Mouse (Mus musculus) intestine, postnatal 0 days (tissue): ENCODE measurements at regions not wholly inside any gene's neighbourhood (a gene's known extent, or its start where the extent isn't known, plus 50 kb on each side); places are given as distances from the start of the nearest gene placed in this dataset.

Experiments
- ATAC-seq: fragments of 200-750 bp; cut with Nextera tagmentation; 2 replicates; pipeline ENCODE4 v1.8.0; 2017; ENCODE audit warnings: mild to moderate bottlenecking, moderate TSS enrichment, moderate library complexity
- H3K27ac ChIP-seq: fragments of 300-500 bp; sonication (generic); 2 replicates; pipeline ENCODE4 v1.5.1; 2014; ENCODE audit warnings: mild to moderate bottlenecking, low read depth, low read length, moderate library complexity
- H3K27me3 ChIP-seq: fragments of 300-500 bp; sonication (generic); replicated peaks from 2 replicates; pipeline ENCODE4 v1.6.1; 2014; ENCODE audit warnings: low read length, mixed read lengths; ENCODE audit not compliant: control insufficient read depth, insufficient read depth
- H3K36me3 ChIP-seq: fragments of 300-500 bp; sonication (generic); 2 replicates; pipeline ENCODE4 v1.6.1; 2014; ENCODE audit warnings: mild to moderate bottlenecking, moderate library complexity; ENCODE audit not compliant: control insufficient read depth, insufficient read depth
- H3K4me1 ChIP-seq: fragments of 300-500 bp; sonication (generic); replicated peaks from 2 replicates; pipeline ENCODE4 v1.6.1; 2014; ENCODE audit warnings: antibody characterized with exemption, low read length, mixed read lengths; ENCODE audit not compliant: control insufficient read depth, insufficient read depth
- H3K4me2 ChIP-seq: fragments of 300-500 bp; sonication (generic); replicated peaks from 2 replicates; pipeline ENCODE4 v1.6.1; 2014; ENCODE audit warnings: low read depth, mild to moderate bottlenecking, moderate library complexity
- H3K4me3 ChIP-seq: fragments of 300-500 bp; sonication (generic); 2 replicates; pipeline ENCODE4 v1.5.1; 2014; ENCODE audit warnings: low read depth, low read length
- H3K9ac ChIP-seq: fragments of 300-500 bp; sonication (generic); 2 replicates; pipeline ENCODE4 v1.6.1; 2014; ENCODE audit warnings: mild to moderate bottlenecking, low read depth, low read length
- H3K9me3 ChIP-seq: fragments of 300-500 bp; sonication (generic); 2 replicates; pipeline ENCODE4 v1.6.1; 2016; ENCODE audit warnings: mixed run types; ENCODE audit not compliant: control insufficient read depth
- CTCF ChIP-seq: sonication (generic); IDR thresholded peaks from 2 replicates; pipeline ENCODE4 v1.5.1; 2016; ENCODE audit warnings: low read depth, mild to moderate bottlenecking, control low read depth, antibody characterized with exemption, moderate library complexity
- WGBS: fragments of 180-500 bp; shearing (Covaris S2); extraction: QIAGEN DNeasy Blood & Tissue Kit; methylation state at CpG from one replicate; pipeline ENCODE4 v1.1.7; 2014; 5-methylcytosine and 5-hydroxymethylcytosine counted together

- no peak overlapping the region for H3K4me2 ChIP-seq
- no peak for TF ChIP-seq CTCF
- no peaks in the 10 kb centered on the region for H3K4me1 ChIP-seq
- H3K9me3 ChIP-seq = no peaks in the 10 kb centered on the region
- no peaks in the 10 kb centered on the region for H3K27me3 ChIP-seq
- H3K36me3 ChIP-seq = no peaks in the 10 kb centered on the region
- 63% methylated on average over 3 of the region's 3 CpGs for WGBS
- H3K27ac ChIP-seq = no peak overlapping the region
- no peak overlapping the region for H3K9ac ChIP-seq
- no peak overlapping the region for H3K4me3 ChIP-seq
- no peak for ATAC-seq
Measured at GRCm38 (mm10) chr19:36238536-36238935, 109.6 kb upstream of the Pcgf5 start.

DNA sequence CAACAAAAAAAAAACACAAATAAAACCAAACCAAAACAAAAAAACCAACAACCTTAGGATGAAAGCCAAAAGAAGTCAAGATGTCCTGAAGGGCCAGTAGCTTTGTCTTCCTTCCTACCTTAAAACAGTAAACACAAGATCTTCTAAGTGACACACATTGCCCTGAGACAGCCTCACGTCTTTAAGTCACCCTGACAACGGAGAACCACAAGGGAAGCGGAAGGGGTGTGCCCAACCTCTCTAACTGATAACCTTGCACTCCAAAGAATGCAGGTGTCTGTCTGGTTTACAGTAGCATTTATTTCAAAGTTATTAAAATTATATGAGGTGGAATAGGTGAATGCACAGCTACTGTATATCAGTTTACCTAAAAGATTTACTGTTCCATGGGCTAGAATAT lies 105.7 kb upstream of the Pcgf5 start:
- ATAC-seq = no peak
- 78% methylated on average over 3 of the region's 3 CpGs for WGBS
- no peaks in the 10 kb centered on the region for H3K27me3 ChIP-seq
- no peak overlapping the region for H3K4me3 ChIP-seq
- H3K27ac ChIP-seq = no peak overlapping the region
- no peak overlapping the region for H3K4me2 ChIP-seq
- H3K9ac ChIP-seq = no peak overlapping the region
- H3K36me3 ChIP-seq = no peaks in the 10 kb centered on the region
- TF ChIP-seq CTCF = no peak
- H3K4me1 ChIP-seq = no peaks in the 10 kb centered on the region
- no peaks in the 10 kb centered on the region for H3K9me3 ChIP-seq

GRCm38 (mm10) chr19:36242946-36243345 lies 105.2 kb upstream of the Pcgf5 start:
- 53% methylated on average over 5 of the region's 5 CpGs for WGBS
- ATAC-seq = no peak

DNA sequence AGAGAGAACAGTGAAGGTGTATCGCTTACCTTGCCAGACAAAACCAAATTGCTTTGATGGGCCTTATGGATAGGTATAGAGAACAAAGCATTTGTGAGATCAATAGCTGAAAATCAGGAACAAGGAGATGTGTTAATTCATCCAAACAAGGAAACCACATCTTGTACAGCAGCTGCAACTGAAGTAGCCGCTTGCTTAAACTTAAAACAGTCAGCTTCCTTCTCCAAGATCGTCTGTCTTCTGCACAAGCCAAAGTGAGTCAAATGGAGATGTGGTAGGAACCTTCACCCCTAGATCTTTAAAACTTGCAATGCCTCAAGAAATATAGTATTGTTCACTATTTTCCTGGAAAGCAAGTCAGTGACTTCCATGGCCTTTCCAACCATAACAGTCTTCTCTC lies 95.6 kb upstream of the Pcgf5 start:
- WGBS = 83% methylated on average over 3 of the region's 3 CpGs
- Histone ChIP-seq H3K4me3 (no peak overlapping the region), H3K27me3 (no peaks in the 10 kb centered on the region), H3K27ac (no peak overlapping the region), H3K36me3 (no peaks in the 10 kb centered on the region), H3K4me1 (no peaks in the 10 kb centered on the region), H3K9ac (no peak overlapping the region), H3K9me3 (no peaks in the 10 kb centered on the region), H3K4me2 (no peak overlapping the region)
- ATAC-seq = no peak
- TF ChIP-seq CTCF = no peak

More at GRCm38 (mm10) chr19:36242946-36243345, 105.2 kb upstream of the Pcgf5 start:
- H3K4me3 ChIP-seq = no peak overlapping the region
- no peaks in the 10 kb centered on the region for H3K36me3 ChIP-seq
- no peaks in the 10 kb centered on the region for H3K27me3 ChIP-seq
- H3K4me1 ChIP-seq = no peaks in the 10 kb centered on the region
- H3K9ac ChIP-seq = no peak overlapping the region
- H3K9me3 ChIP-seq = no peaks in the 10 kb centered on the region
- TF ChIP-seq CTCF = no peak
- no peak overlapping the region for H3K27ac ChIP-seq
- no peak overlapping the region for H3K4me2 ChIP-seq

DNA sequence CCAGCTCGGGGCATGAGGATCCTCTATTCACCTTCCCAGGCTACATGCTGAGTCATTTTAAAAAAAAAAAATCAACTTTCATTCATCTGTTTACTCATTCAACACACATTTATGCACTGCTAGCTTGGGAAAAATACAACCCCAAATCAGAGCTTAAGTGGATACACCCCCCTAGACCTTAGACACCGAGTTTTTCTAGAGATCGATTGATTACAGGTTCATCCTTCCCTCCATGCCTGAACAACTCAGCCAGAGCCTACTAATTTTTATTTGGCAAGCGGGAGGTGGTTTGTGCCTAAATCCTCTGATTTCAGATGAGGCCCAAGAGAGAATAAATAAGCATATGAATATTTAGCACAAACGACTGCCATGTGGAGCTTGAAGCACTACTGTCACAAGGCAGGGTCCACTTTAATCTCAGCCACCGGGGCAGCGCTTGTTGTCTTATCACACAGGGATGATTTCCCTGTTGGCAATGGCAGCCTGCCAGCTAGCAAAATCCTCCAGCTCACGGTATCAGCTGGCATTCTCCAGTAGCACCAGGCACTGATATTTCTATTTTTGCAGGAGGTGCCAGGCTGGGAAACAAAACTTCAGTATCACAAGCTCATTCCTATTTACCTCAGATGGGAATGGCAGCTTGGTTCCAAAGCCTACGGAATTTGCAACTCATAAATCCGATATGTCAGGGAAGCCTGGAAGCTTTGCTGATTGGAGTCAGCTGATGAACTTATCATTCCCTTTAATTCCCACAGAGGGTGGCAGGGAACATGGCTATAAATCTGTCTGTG lies 90.2 kb upstream of the Pcgf5 start:
- Histone ChIP-seq H3K9ac (no peak overlapping the region), H3K27me3 (no peaks in the 10 kb centered on the region), H3K27ac (no peak overlapping the region), H3K4me3 (no peak overlapping the region), H3K36me3 (no peaks in the 10 kb centered on the region), H3K9me3 (no peaks in the 10 kb centered on the region), H3K4me1 (no peaks in the 10 kb centered on the region), H3K4me2 (no peak overlapping the region)
- no peak for ATAC-seq
- TF ChIP-seq CTCF = no peak
- 47% methylated on average over 10 of the region's 10 CpGs for WGBS

- H3K4me3 ChIP-seq = no peak overlapping the region
- no peak overlapping the region for H3K4me2 ChIP-seq
- no peaks in the 10 kb centered on the region for H3K36me3 ChIP-seq
- H3K9ac ChIP-seq = no peak overlapping the region
- no peaks in the 10 kb centered on the region for H3K27me3 ChIP-seq
- H3K4me1 ChIP-seq = no peaks in the 10 kb centered on the region
- no peak for ATAC-seq
- WGBS = 82% methylated on average over 5 of the region's 5 CpGs
- no peak overlapping the region for H3K27ac ChIP-seq
- H3K9me3 ChIP-seq = no peaks in the 10 kb centered on the region
- no peak for TF ChIP-seq CTCF
Measured at GRCm38 (mm10) chr19:36261819-36262218, 86.3 kb upstream of the Pcgf5 start.
